In genomic region chr1:189817810-189818209, GRCm38 (mm10) we compare ENCODE assay signal across 10 mouse cellular contexts.
DNase-seq lines count a peak whose midpoint lies in the region; TF ChIP-seq lines count a peak whose summit lies in the region.
"Had no signal": no experiment of that assay in that cellular context is flagged by ENCODE, and none has a peak within 500 bp of the region (broad histone marks: within the 10 kb centered on the region; RNA-seq: fewer than 3 reads in every experiment).

No protein-coding gene starts in this region.

- H3K27ac ChIP-seq in olfactory bulb, adult 2 months (ENCODE audit: insufficient read depth, low read depth, low read length), result peak overlapping the region; percentile 71
- H3K27ac ChIP-seq: hindbrain, embryonic 15.5 days; neural tube, embryonic 12.5 days had no signal

- TF ChIP-seq CTCF in olfactory bulb, adult 2 months (IDR thresholded peaks at IDR 0.05; ENCODE audit: insufficient read depth, low read depth, low read length), result no peak

- peak; percentile 19 for DNase-seq in adrenal gland, adult 2 months
- no peak for DNase-seq in adrenal gland, postnatal 14 days
- peak; percentile 78 for DNase-seq in heart, adult 8-10 months (ENCODE audit: low spot score)
- DNase-seq in kidney, postnatal 25 days, result peak; percentile 53 to 57
- DNase-seq in thymus, adult 18-20 months, result no peak
- DNase-seq in natural killer cell, adult 2 months (ENCODE audit: low spot score in 2 of 2), result no peak
- no peak for DNase-seq in ovary, adult 18-20 months (ENCODE audit: low spot score)

- H3K4me1 ChIP-seq in olfactory bulb, adult 2 months (ENCODE audit: control insufficient read depth, insufficient read depth, low read length), result peaks cover 62% of the 10 kb centered on the region
- H3K4me1 ChIP-seq: hindbrain, embryonic 15.5 days; neural tube, embryonic 12.5 days had no signal

- no peak for TF ChIP-seq POLR2A in olfactory bulb, adult 2 months (IDR thresholded peaks at IDR 0.05; ENCODE audit: insufficient read depth, low read depth, low read length)

- no peak overlapping the region for H3K4me3 ChIP-seq in olfactory bulb, adult 2 months (ENCODE audit: insufficient read depth, low read depth, low read length)
- H3K4me3 ChIP-seq: hindbrain, embryonic 15.5 days; neural tube, embryonic 12.5 days had no signal

- WGBS in olfactory bulb, adult 2 months, result 24% methylated on average over 9 of the region's 9 CpGs

Comparison
In these comparisons a context has a peak if more than half of its experiments do, and no peak if none do; other contexts are left out.
1. DNase-seq: peak in adrenal gland, adult 2 months (single experiment), heart, adult 8-10 months (single experiment) and kidney, postnatal 25 days (2 of 2); none in adrenal gland, postnatal 14 days (single experiment), thymus, adult 18-20 months (0 of 2), natural killer cell, adult 2 months (0 of 2) and ovary, adult 18-20 months (single experiment).